Mouse (Mus musculus): ENCODE data around the gene Hmx1. TPM values are rescaled to one million over a fixed set of nuclear protein-coding genes. Genes with fewer than 3 reads are reported as not detected.

The Hmx1 gene
- total RNA-seq (2014; fragmentation: Nextera tagmentation) (not detected in 2 replicates), total RNA-seq (2017) (not detected in 2 replicates)

DNA sequence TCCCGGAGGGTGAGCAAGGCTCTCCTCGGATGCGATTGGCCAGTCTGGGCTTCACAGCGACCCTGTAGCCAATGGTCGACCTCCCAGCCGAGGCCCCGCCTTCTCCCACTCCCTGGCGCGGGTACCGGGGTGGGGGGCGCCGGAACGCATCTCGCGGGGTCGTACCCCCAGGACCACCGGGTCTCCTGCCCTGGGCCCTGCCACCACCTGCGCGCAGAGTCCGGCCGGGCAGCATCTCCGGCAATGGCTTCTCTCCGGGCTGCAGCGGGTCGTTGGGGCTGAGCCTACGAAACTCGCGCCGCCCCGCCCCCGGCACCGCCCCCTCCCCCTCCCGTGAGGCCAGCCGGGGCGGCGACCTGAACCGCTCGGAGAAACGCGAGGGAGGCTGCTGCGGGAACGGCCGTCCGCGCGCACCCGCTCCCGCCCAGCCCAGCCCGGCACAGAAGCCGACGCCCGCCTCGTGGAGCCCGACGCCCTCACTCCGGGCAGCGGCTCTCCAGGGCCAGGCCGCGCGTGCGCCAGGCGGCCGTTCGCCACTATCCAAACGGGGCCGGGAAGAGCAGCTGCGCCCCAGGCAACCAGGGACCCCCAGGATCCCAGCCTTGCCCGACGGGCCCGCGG lies at the start of gene Hmx1:
Gene Hmx1, plus strand, starts transcription at position 618 of the 621 bp plus-strand sequence.
- ATAC-seq (replicated peaks; ENCODE audit: poor library complexity, severe bottlenecking) = no peak

DNA sequence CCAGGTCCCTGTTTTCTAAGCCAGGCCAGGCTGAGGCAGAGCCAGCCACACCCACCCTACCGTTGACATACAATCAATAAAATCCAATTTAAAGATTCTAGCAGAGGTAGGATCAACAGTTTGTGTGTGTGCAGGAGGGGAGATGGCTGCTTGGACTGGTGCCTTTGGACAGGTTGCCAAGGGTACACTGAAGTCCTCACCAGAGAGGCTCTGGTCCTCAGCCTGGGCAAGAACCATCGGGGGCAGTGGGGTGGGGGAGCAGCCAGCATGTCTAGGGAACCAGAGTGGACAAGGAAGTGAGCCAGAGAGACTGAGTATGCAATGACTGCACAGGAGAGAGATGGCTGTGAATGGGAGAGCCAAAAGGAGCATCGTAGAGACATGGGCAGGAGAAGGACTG lies 43.8 kb upstream of the Hmx1 start:
- ATAC-seq (replicated peaks; ENCODE audit: poor library complexity, severe bottlenecking) = no peak

DNA sequence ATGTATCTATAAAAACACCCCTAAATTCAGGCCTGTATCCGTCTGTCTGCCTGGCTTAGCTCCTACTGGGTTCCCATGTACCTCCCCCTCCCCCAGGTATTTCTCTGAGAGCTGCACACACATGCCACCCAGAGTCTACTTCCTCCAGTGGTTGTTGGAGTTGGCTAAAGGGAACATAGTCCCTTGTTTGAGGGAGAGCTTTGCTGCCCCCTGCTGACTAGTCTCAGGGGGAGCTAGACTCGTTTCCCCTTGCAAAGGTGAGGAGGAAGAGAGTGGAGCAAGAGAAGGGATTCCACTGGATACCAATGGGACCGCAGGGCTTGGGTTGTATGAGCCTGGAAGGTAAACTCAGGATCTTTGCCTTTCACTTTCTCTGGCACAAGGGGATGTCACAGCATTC lies 40.1 kb upstream of the Hmx1 start:
- ATAC-seq (replicated peaks; ENCODE audit: poor library complexity, severe bottlenecking) = no peak; the same call in 1 of the 2 replicates

DNA sequence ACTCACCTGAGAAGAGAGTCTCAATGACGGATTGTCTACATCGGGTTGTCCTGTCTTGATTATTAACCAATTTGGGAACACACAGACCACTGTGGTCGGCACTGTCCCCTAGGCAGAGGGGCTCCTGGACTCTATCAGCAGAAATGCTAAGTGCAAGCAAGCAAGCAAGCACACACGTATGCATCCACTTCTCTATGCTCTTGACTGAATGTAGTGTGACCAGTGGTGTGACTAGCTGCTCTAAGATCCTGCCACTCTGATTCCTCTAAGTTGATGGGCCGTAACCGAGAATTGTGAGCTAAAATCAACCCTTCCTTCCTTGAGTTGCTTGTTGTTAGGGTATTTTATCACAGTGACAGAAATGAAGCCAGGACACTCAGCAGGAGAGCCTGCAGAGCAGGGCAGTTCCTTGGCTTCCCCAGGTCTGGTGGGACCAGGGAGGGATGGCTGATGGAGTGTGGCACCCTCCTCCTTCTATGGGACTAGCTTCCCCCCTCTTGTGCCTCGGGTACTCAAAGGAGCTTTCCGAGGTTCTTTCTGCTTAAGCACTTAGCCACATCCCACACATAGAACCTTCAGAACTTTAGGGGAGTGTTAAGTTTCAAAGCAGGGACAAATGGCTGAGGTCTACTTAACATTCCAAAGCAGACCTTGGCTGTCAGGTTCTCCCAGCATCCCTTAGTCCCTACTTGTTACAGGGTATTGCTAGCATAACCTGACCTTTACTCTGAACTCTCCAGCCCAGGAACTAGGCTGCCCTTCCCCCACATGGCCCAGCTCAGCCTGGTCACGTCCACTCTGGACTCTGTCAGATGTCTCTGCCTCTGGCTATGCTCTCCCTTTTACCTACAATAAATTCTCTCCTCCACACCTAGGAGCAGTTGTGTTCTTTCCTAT lies 31.1 kb upstream of the Hmx1 start:
- no peak for ATAC-seq (replicated peaks; ENCODE audit: poor library complexity, severe bottlenecking)

DNA sequence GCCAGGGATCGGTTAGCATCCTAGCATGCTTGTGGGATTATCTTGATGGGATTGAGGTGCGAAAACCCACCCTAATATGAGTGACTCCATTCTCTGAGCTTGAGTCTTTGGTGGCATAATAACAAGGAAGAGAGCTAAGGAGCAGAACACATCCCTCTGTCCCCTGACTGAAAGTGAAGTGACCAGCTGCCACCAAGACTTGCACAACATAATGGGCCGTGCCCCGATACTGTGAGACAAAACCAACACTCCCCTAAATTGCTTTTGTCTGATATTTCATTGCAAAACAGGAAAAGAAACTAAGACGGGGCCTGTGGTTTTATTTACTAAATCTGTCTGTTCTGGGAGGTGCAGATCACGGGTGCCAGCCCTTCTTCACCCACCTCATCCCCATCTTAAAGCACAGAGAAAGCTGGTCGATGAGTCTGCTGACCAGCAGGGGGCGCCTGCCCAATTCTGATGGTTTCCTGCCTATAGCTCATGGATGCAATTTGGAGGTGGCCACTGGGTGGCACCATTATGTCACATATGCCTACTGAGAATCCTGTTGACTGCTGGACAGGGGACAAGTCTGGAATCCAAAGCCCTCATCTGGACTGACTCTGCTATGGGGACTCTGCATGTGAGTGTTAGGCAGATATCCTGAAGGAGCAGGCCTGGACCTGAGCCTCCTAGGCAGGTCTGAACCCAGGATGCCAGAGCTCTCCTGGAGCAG lies 27.2 kb upstream of the Hmx1 start:
- ATAC-seq (replicated peaks; ENCODE audit: poor library complexity, severe bottlenecking) = peak; percentile 94

DNA sequence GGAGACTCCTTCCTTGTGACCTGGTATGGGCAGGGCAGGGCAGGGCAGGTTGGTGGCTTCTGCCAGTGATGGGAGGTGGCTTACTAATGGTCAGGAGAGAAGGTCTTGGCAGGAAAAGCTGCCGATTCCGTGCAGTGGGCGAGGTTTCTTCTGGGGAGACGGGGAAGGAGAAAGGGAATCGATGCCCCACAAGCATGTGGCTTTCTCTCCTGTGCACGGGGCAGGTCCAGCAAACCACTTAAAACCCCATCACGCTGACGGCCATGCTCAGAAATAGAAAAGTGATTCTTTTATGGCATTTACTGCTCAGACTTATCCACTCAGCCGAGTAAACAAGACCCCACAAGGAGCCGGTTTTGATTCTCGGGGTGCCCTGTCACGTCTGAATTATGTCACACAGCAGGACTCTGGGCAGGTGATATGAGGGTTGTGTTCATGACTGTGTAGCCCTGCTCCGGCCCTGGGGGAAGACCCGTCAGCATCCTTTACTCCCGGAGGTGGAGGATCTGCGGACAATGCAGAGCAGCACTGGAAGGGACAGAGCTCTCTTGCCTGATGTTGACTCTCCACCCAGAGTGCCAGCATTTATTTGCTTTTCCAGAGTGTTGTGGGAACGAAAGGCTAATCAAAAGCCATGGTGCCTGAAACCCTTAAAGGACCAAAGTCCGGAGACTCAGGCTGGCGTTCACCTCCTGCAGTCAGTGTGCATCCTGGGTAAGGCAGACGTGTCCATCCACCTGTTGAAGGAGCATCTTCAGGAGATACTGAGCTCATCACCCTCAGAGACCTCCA lies 22.5 kb upstream of the Hmx1 start:
- no peak for ATAC-seq (replicated peaks; ENCODE audit: poor library complexity, severe bottlenecking)

DNA sequence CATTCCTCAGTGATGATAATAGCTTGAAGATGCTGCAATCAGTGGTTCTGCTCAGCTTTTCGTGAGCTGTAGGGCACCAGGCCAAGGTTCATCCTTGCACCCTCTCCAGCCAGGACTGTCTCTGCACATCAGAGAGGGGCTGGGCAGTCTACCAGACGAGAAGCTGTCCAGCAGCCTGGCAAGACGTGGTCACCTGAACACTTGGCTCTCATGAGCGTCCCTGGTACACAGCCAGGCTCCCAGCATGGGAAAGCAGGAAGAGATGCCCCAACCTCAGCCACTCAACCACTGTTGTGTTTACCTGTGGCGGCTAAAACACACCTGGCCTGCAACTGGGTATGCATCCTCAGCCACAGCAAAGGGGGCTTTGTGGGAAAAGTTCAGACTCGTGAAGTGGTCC lies 20.0 kb upstream of the Hmx1 start:
- no peak for ATAC-seq (replicated peaks; ENCODE audit: poor library complexity, severe bottlenecking)

DNA sequence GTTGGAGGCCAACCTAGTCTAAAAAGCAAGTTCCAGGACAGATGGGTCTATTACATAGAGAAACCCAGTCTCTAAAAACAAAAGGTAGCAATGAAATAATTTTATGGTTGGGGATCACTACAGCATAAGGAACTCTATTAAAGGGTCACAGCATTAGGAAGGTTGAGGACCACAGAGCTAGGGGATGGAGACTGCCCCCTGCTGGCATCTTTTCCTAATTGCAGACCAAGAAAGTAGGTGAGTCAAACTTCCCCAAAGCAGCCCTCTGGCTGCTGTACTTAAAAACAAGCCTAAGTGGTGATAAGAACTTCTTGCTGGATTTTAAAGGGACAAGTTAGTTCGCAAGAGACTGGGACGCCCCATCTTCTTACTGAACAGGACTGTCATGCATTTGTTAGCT lies 9.8 kb upstream of the Hmx1 start:
- no peak for ATAC-seq (replicated peaks; ENCODE audit: poor library complexity, severe bottlenecking)

DNA sequence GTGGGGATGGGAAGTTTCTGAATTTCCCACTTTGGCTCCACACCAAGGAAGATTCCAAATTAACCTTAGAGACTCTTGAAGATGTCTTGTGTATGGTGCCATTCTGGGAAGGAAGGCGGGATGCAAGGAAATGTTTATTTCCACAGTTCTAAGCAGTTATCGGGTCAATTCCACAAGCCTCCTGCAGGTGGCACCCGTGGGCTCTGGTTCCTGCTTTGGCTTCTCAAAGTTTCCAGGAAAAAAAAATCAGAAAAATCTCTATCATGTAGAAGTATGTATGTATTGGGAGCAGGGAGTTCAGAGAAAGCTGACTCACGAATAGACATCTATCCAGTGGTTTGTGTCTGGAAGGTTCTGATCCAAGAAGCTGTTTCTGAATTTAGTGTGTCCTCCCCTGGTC lies 9.1 kb upstream of the Hmx1 start:
- no peak; the same call in 1 of the 2 replicates for ATAC-seq (replicated peaks; ENCODE audit: poor library complexity, severe bottlenecking)

DNA sequence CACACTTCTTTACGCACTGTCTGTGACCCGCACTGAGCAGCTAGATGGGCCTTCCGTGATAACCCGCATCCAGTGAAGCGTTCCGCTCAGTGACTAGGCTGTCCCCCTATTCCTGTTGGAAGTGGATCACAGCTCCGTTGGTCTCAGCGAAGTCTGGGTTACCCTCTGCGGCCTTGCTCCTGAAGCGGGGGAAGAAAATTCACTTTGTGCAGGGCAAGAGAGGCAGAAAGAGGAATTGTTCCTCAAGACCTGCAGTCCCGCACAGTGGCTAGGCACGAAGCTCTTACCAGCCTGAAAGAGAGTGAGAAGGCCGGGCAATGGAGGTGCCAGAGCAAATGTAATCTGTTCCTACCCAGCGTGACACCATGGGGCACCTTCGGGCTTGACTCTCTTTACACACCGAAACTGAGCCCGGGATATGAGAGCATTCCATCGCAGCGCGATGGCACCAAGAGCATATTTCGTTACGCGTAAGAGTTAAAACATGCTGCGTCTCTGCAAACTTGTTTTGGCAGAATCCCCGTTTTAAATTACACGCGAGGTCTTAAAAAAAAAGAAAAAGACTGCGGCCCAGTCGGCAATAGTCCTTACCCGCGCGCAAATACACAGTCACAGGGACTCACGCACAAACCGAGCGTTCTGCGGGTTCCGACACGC lies 946 bp upstream of the Hmx1 start:
- ATAC-seq (replicated peaks; ENCODE audit: poor library complexity, severe bottlenecking) = no peak

DNA sequence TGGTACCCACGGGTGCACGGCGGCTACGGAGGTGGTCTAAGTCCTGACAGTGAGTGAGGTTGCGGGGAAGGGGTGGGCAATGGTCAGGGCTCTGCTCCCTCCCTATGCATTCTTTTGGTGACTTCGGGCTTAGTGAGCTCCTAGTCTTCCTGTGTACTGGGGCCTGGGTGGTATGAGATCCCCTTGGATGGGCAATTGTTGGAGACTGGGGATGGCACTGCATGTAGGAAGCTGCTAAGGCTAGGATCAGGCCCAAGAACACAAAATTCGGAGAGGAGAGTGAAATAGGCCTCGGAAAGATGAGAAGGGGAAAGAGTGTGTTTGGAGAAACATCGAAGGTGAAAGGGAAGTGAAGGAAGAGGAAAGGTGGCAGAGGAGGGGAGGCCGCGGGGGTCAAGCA lies 533 bp downstream of the Hmx1 start:
- ATAC-seq (replicated peaks; ENCODE audit: poor library complexity, severe bottlenecking) = no peak

DNA sequence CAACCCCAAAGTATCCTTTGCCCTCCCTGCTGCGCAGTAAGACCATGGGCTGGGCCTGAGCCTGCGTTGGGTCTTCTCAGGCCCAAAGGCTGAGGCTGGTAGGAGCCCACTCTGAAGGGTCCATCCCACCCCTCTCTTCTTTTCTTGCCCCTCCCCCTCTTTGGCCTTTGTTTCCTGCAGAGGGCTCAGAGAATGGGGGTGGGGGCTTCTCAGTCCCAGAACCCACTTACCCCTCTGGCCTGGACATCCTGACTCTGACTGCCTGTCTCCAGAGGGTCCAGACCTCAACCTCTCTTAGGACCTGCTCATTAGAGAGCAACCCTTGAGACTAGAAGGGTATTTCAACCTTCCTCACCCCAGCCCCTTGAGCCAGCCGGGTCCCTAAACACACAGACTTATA lies 1.0 kb downstream of the Hmx1 start:
- no peak for ATAC-seq (replicated peaks; ENCODE audit: poor library complexity, severe bottlenecking)

DNA sequence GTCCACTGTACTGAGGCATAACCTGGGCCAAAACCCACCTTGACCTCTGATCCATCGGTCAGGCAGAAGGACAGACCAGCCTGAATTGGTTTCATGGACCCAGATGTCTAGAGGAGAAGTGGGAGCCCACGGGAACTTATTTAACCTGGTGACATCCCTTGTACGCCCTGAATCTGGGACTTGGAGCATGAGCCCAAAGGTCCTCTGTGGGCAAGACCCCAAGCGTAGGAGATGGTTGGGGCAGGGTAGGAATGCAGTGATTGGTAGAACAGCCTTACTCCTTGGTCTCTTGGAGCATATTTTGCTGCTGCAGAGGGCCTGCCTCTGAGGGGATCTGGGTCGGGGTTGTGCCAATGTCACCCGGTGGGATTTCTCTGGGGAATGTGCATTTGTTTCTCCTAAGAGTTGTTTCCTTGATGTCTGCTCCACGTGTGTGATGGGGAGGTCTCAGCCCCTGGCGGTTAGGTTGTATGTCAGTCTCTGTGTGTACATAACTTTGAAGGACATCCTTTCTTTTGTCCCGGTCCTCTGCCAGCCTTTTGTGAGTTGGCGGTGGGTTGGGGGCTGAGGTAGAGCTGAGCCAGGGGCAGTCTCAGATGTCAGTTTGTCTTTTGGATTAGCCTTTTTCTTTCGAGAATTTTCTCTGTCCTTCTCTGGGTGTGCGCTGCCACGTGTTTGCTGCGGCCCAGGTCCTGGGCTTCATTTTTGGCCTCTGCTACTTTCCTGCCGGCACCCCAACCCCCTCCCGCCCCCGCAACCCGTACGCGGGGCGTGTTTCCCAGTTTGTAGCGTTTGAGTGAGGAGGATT lies 2.1 kb downstream of the Hmx1 start:
- no peak for ATAC-seq (replicated peaks; ENCODE audit: poor library complexity, severe bottlenecking)

DNA sequence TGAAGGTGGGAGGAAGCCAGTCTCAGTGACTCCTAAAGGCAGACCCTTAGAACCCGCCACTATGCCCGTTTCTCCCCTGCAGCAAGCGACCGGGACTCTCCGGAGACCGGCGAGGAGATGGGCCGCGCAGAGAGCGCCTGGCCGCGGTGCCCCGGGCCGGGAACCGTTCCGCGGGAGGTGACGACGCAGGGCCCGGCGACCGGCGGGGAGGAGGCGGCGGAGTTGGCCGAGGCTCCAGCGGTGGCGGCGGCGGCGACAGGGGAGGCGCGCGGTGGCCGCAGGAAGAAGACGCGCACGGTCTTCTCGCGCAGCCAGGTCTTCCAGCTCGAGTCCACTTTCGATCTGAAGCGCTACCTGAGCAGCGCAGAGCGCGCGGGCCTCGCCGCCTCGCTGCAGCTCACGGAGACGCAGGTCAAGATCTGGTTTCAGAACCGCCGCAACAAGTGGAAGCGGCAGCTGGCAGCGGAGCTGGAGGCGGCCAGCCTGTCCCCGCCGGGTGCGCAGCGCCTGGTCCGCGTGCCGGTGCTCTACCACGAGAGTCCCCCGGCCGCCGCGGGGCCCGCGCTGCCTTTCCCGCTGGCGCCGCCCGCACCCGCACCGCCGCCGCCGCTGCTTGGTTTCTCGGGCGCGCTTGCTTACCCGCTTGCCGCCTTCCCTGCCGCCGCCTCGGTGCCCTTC lies 2.9 kb downstream of the Hmx1 start:
- ATAC-seq (replicated peaks; ENCODE audit: poor library complexity, severe bottlenecking) = no peak

DNA sequence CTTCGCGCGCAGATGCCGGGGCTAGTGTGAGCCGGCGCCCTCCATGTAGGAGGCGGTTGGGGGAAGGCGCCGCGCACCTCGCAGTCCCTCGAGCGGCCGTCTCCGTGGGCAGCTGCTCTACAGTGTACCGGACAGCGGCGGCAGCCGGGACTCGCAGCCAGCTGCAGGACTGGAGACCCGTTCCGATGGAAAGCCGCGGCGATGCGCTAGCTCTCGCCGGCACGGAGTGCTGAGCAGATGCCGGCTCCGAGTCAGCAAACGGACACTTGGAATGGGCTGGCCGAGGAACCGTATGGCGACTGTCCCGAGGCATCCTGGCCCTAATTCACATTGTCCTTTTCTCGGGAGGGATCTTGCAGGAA lies 3.4 kb downstream of the Hmx1 start:
- no peak for ATAC-seq (replicated peaks; ENCODE audit: poor library complexity, severe bottlenecking)

DNA sequence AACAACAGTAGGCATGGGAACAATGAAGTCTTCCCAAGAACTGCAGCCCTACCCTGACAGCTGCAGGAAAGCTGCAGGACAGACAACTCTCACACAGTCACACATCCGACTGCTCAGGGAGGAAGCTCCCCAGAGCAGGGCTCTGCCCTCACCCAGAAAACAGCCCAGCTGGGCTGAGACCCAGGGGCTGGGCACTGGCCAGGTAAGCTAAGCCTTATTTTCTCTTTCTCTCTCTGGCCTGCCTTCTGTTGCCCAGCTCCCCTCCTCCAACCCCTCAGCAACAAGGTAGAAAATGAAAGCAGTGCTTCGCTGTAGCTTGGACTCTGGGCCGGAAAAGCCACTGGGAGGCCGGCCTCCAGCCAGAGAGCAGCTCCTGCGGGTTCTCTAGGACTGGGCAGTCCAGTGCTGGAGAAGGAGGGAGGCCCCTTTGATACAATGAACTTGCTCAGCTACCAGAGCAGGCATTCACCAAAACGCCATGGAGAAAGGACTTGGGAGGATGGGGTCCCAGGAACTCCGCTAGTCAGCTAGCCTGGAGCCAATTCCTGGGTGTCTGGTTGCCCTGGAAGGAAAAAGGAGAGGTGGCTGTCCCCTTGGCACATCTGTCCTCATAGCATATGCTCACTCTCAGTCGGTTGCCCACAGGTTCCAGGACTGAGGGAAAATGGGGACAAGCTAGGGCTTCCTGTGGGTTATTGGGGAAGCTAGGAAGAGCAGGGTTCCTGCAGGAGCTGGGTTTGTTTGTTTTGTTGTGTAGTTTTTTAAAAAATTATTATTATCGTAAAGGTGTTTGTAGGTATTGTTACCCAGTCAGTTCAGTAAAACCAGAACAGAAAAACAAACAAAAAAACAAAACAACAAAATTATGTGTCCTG lies 6.9 kb downstream of the Hmx1 start:
- no peak for ATAC-seq (replicated peaks; ENCODE audit: poor library complexity, severe bottlenecking)

DNA sequence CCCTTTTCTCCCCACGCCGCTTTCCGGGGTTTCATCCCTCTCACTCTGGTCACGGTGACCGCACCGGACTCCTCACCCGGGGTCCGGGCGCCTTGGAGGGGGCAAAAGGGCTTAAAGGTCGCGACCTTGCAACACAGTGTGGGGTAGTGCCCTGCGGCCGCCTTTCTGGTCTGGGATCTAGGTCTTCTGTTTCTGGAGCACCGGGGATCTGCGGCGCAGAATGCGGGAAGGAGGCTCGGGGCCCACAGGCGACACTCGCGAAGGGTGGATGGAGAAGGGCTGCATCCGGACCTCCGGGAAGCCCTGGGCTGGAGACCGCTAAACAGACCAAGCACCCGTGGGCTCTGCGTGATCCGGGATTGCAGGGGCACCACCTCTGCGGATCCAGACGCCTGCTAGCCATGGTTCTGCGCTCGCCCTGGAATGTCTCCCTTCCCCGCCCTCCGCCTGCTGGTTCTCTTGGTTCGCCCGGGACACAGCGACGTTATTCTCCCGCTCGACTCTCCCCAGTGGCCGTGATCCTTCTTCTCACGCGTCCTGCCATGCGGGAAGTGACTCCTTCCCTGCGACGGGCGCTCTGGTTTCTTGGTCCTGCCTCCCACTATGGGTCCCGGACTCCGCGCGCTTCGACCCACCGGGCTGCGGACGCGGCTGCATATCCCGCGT lies 8.2 kb downstream of the Hmx1 start:
- no peak for ATAC-seq (replicated peaks; ENCODE audit: poor library complexity, severe bottlenecking)

Data from granulocyte monocyte progenitor cell, adult 5-6 weeks (primary cell).